Mouse (Mus musculus) MN1 (cell line): ENCODE results near the gene 4921517D22Rik.
A peak's percentile ranks its signal among the peaks of the same experiment; 100 is the strongest.
"Not testable (repeated sequence)": the region's sequence is repeated elsewhere in the genome, so short reads cannot be mapped to it uniquely, and the experiment has no call there.

ENCODE experiments used
- DNase-seq: peaks from one replicate; pipeline ENCODE4 v3.0.0-alpha.2; 2016; ENCODE audit warnings: low spot score

The 4921517D22Rik gene

GRCm38 (mm10) chr13:59694008-59694407 lies at the start of gene 4921517D22Rik:
Gene 4921517D22Rik, minus strand, starts transcription at chr13:59694108.
- no peak for DNase-seq

DNA sequence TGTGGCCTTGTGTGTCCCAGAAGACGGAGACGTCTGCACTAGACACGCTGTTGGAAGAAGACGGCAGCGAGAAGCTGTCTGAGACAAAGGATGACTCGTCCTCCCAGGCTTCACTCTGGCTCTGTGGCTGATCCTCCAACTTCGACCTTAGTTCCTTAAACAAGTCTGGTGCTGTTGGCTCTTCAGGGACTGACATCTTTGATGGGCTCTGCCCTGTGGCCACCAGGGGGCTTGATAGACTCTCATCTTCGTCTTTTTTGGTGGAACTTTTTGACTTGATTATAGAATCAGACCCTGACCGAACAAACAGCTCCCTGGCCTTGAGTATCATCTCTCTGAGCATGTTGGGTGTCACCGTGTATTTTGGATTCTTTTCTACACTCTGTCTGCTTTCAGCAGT lies 47.8 kb upstream of the 4921517D22Rik start:
- no peak for DNase-seq

GRCm38 (mm10) chr13:59741096-59741495 lies 47.2 kb upstream of the 4921517D22Rik start:
- no peak for DNase-seq

DNA sequence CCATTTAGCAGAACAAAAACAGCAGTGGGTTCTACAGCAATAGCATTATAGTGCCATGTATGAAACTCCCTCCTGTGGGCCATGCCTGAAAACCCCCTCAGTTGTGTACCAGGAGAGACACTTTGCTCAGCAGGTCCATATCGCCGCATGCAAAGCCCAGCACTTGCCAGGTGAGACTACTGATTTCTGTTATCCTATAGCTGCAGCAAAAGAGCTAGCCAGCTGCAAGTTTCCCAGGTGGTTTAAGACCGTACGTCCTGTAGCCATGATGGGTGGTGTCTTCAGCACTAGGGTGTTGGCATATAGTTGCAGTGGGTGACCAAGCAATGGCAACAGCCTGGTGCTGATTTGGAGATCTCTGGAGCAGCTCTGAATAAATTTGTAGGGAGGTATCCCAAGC lies 45.5 kb upstream of the 4921517D22Rik start:
- no peak for DNase-seq

DNA sequence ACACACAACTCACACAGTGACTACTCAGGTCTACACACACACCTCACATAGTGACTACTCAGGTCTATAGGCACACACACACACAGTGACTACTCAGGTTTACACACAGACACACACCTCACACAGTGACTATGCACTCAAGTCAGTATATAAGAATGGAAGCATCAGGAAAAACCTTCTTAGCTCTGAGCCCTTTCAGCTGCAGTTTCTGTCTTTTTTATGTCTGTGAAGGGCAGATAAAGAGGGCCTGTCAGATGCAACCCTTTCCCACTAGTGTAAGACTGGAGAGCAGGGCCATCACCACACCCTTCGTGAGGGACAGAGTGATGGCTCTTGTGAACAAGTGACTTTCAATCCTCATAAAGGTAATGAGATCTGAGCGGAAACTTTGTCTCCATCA lies 44.5 kb upstream of the 4921517D22Rik start:
- no peak for DNase-seq

GRCm38 (mm10) chr13:59735190-59735589 lies 41.3 kb upstream of the 4921517D22Rik start:
- DNase-seq = peak; percentile 19

- not testable (repeated sequence) for DNase-seq
Observed at GRCm38 (mm10) chr13:59734347-59734746, 40.4 kb upstream of the 4921517D22Rik start.

GRCm38 (mm10) chr13:59733936-59734335 lies 40.0 kb upstream of the 4921517D22Rik start:
- DNase-seq = no peak

GRCm38 (mm10) chr13:59731652-59732051 lies 37.7 kb upstream of the 4921517D22Rik start, which contains the start of gene Spata31d1d:
Gene Spata31d1d, minus strand, starts transcription at chr13:59731752.
- no peak for DNase-seq

- DNase-seq = peak; percentile 74
Observed at GRCm38 (mm10) chr13:59728378-59729093, 34.6 kb upstream of the 4921517D22Rik start.

DNA sequence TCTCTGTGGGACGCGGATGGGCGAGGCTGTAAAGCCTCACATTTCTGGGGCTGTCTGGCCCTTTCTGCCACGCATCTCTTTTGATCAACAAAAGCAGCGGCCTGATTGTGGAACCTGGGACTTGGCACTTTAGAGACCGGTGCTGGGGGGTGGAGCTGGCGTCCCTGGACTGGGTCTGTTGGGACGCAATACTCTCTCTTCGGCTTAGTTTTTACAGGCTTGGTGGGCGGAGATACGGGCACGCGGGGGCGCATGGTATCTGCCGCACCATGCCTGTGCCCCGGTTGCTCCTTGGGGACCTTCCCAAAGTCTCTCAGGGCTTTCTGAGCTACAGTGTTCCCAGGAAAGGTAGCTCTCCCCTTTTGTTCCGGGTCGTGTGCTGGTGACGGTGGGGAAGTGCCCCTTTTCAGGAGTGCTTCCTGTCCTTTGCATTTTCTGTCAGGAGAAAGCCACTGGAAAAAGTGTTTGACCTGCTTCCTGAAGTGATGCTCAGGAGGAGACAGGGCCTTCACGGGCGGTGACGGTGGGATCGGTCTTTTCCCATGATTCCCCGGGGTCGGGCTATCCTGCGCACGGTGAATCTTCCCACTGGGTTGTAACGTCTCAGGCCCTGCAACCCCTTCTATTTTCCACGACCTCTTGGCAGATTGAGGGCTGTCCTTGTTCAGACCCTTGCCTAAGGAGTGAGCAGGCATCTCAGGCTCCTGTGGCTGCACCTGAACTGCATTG lies 32.4 kb upstream of the 4921517D22Rik start:
- DNase-seq = no peak

GRCm38 (mm10) chr13:59722089-59722488 lies 28.2 kb upstream of the 4921517D22Rik start:
- DNase-seq = not testable (repeated sequence)

GRCm38 (mm10) chr13:59719475-59719874 lies 25.6 kb upstream of the 4921517D22Rik start:
- DNase-seq = no peak

DNA sequence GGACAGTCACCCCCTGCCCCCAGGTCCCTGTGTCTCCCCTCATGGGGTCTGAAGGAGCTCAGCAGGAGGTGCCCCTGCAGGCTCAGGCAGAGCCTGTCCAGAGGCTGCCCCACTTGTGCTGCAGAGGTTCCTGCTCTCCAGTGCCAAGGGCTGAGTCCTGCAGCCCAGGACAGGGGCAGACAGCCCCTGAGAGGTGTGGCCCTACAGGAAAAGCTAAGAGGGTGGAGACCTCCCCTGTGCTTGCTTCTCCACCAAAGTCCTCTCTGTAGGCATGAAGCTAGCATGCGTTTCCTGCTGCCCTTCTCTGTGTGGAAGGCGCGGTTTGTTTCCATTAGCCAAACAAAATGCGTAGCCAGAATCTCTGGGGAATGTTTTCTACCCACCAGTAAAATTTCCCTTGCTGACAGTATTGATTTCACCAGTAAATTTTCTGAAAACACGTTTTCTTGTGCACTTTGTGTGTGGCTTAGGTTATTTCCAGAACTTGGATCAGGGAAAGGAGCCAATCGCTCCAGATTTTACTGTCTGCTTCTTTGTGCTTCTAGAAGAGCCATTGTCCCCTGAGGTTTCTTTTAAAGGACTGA lies 25.0 kb upstream of the 4921517D22Rik start:
- not testable (repeated sequence) for DNase-seq

DNA sequence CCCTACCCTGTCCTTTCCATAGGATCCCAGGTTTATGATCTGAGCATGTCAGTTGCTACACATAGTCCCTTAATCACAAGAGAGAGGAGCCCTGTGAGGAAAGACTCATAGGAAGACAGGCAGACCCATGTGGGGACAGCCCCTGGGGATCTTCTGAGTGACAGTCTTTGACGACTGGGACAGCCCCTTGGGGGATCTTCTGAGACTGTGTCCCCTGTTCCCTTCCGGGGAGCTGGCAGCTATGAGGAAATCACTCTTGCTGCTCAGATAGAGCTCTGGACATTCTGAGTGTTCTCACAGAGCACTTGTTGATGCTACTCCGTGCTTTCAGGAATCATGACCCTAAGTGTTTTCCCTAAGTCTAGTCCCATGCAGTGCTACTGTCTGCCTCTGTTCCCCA lies 19.8 kb upstream of the 4921517D22Rik start:
- DNase-seq = no peak

- not testable (repeated sequence) for DNase-seq
Observed at GRCm38 (mm10) chr13:59711984-59712383, 18.1 kb upstream of the 4921517D22Rik start, which contains the start of gene Spata31d1b. Gene Spata31d1b, plus strand, starts transcription at chr13:59712284.

DNA sequence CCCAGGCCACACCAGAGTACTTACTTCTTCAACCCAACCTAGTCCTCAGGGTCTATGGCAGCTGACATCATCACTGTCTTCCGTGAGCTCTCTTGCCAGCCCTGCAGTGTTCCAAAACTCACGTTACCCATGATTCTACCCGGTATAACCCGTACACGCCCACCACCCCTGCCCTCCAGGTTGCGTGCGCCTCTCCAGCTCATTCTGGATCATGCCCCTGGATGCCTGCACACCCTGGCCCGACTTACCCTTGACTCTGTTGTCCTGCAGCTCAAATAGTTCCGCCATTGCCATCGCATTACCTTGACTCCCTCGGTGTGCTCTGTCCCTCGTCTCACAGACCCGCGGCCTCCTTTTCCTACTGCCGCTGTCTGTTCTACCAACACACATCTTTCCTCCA lies 16.3 kb upstream of the 4921517D22Rik start, which contains the start of gene Spata31d1a:
Gene Spata31d1a (minus strand): TSS at position 101 of the 400 bp plus-strand sequence.
- no peak for DNase-seq

GRCm38 (mm10) chr13:59704562-59704961 lies 10.7 kb upstream of the 4921517D22Rik start:
- DNase-seq = no peak

GRCm38 (mm10) chr13:59703514-59703913 lies 9.6 kb upstream of the 4921517D22Rik start:
- no peak for DNase-seq

GRCm38 (mm10) chr13:59700137-59700536 lies 6.2 kb upstream of the 4921517D22Rik start:
- DNase-seq = not testable (repeated sequence)

DNA sequence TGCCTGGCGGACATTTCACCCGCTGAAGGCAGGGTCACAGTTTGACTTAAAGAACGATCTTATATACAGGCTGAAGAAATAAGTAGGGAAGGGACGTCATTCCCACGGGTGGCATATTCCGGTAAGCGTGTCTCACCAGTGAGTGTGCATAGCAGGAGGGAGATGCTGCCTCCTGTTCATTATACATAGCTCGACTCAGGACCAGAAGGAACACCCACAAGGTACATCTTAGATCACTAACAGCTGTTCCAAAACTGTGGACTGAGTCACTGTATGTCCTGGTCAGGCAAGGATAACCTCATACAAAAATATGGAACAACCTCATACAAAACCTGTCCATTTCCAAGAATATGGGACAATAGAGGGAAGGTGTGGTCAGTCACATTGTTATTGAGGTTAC lies 5.2 kb upstream of the 4921517D22Rik start:
- no peak for DNase-seq

DNA sequence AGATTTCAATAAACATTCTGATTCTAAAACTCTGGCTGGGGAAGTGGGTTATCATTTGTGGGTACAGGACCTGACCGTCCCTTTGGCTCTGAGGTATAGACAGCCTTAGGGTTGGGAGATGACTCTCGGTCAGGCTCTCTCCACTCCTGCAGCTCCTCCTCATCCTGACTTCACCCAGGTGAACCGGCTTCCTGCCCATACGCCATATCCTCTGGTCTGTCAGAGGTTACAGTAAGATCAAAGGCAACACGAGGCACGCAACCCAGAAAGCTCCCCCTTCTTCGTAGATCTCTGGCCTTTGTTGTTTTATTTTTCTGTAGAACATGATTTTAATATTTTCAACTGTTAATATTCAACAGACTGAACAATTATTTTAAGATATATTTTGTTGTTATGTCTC lies 1.9 kb upstream of the 4921517D22Rik start:
- DNase-seq = no peak

- no peak for DNase-seq
Observed at GRCm38 (mm10) chr13:59691478-59691877, 2.4 kb downstream of the 4921517D22Rik start.
